In the genomic region with DNA sequence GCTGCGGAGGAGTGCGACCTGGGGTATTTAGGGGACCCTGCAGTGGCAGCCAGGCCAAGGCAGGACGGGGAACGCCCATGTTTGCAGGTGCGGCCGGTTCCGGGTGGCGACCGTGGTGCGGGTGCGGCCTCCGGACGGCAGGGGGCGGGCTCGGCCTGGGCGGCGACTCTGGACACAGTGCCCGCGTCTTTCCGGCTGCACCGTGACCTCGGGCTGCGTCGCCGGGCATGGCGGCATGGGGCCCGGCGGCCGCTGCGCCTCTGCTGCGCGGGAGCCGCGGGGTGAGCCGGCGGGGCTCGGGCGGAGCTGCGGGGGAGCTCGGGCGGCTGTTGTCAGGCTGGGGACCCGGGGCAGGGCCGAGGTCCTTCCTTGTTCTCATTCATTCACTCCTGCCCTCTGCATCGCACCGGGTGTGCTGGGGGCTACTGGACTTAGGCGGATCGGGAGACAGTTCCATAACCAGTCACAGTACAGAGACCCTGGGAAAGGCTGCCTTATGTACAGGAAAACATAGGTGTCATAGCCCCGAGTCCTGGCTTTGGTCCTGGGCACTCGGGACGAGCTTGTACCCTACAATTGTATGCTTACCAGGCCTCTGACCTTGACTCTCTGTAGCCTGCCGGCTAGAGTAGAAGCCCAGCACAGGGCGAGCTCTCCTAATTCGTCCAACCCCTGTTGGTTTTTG, we compare ENCODE assay signal across 1 mouse cellular context.
TF ChIP-seq lines count a peak whose summit lies in the region.

No protein-coding gene starts in this region.

TF ChIP-seq in CH12.LX, 34 proteins besides CTCF, POLR2A, EP300 and RAD21:
- peak; percentile 75 for TF ChIP-seq MEF2A (IDR thresholded peaks at IDR 0.05; ENCODE audit: borderline replicate concordance, low read depth, low read length)
- TF ChIP-seq UBTF (IDR thresholded peaks at IDR 0.05; ENCODE audit: low read depth, low read length) = peak; percentile 49; the same call in 1 of the 2 replicates
- peak; percentile 92 for TF ChIP-seq ELF1 (IDR thresholded peaks at IDR 0.05; ENCODE audit: low read depth, low read length)
- TF ChIP-seq SIN3A (IDR thresholded peaks at IDR 0.05; ENCODE audit: low read length) = peak; percentile 81
- no peak for TF ChIP-seq CHD1 (IDR thresholded peaks at IDR 0.05; ENCODE audit: low read depth, low read length)
- TF ChIP-seq RCOR1 (conservative IDR thresholded peaks at IDR 0.05; ENCODE audit: low read depth, low read length) = no peak
- peak; percentile 65 for TF ChIP-seq SMC3 (IDR thresholded peaks at IDR 0.05; ENCODE audit: low read depth, low read length)
- TF ChIP-seq MXI1 (IDR thresholded peaks at IDR 0.05; ENCODE audit: low read depth, low read length) = peak; percentile 92
- peak; percentile 78 for TF ChIP-seq ZMIZ1 (IDR thresholded peaks at IDR 0.05; ENCODE audit: low read depth, low read length)
- peak; percentile 26; the same call in 1 of the 2 replicates for TF ChIP-seq POLR2AphosphoS2 (IDR thresholded peaks at IDR 0.05; ENCODE audit: low read depth, low read length)
- TF ChIP-seq MAZ (IDR thresholded peaks at IDR 0.05; ENCODE audit: low read depth, low read length) = no peak
- TF ChIP-seq JUN (IDR thresholded peaks at IDR 0.05; ENCODE audit: insufficient read depth, low read depth, low read length) = no peak
- TF ChIP-seq NELFE (IDR thresholded peaks at IDR 0.05; ENCODE audit: low read depth, low read length) = peak; percentile 92
- TF ChIP-seq IRF4 (IDR thresholded peaks at IDR 0.05; ENCODE audit: low read depth, low read length) = peak; percentile 61; the same call in 1 of the 2 replicates
- TF ChIP-seq HCFC1 (IDR thresholded peaks at IDR 0.05; ENCODE audit: low read depth, low read length) = peak; percentile 81
- TF ChIP-seq KAT2A (IDR thresholded peaks at IDR 0.05; ENCODE audit: insufficient replicate concordance, low read length) = peak; percentile 59; the same call in 1 of the 2 replicates
- TF ChIP-seq ETS1 (conservative IDR thresholded peaks at IDR 0.05; ENCODE audit: low read depth, low read length) = no peak
- no peak for TF ChIP-seq ZKSCAN1 (IDR thresholded peaks at IDR 0.05; ENCODE audit: borderline replicate concordance, low read depth, low read length)
- TF ChIP-seq GABPA (IDR thresholded peaks at IDR 0.05; ENCODE audit: insufficient replicate concordance, low read depth, low read length) = peak; percentile 77
- TF ChIP-seq TCF12 (IDR thresholded peaks at IDR 0.05; ENCODE audit: low read depth, low read length) = peak; percentile 97
- TF ChIP-seq BHLHE40 (IDR thresholded peaks at IDR 0.05; ENCODE audit: low read depth, low read length) = peak; percentile 42; the same call in 1 of the 2 replicates
- peak; percentile 38; the same call in 1 of the 2 replicates for TF ChIP-seq MAX (IDR thresholded peaks at IDR 0.05; ENCODE audit: low read length)
- TF ChIP-seq CHD2 (IDR thresholded peaks at IDR 0.05; ENCODE audit: low read length) = 0 out of 2 replicates have a peak, but pooled peaks have one; percentile 7
- TF ChIP-seq NRF1 (IDR thresholded peaks at IDR 0.05; ENCODE audit: low read depth, low read length) = peak; percentile 63; the same call in 1 of the 2 replicates
TF ChIP-seq in CH12.LX: peak in this region for 18.
